Mouse (Mus musculus) intestine, embryonic 15.5 days (tissue): ENCODE results near the gene Fam208b. TPM values are rescaled to one million over a fixed set of nuclear protein-coding genes. Genes with fewer than 3 reads are reported as not detected.

Source experiments
- ATAC-seq: fragments of 200-750 bp; cut with Nextera tagmentation; 2 replicates; pipeline ENCODE4 v1.8.0; 2017; ENCODE audit warnings: moderate TSS enrichment, moderate library complexity
- H3K27ac ChIP-seq: fragments of 300-500 bp; sonication (generic); 2 replicates; pipeline ENCODE4 v1.5.1; 2015; ENCODE audit warnings: mild to moderate bottlenecking, inconsistent platforms
- H3K27me3 ChIP-seq: fragments of 300-500 bp; sonication (generic); replicated peaks from 2 replicates; pipeline ENCODE4 v1.6.1; 2015; ENCODE audit warnings: inconsistent platforms
- H3K36me3 ChIP-seq: fragments of 300-500 bp; sonication (generic); 2 replicates; pipeline ENCODE4 v1.6.1; 2015; ENCODE audit warnings: inconsistent platforms
- H3K4me1 ChIP-seq: fragments of 300-500 bp; sonication (generic); replicated peaks from 2 replicates; pipeline ENCODE4 v1.6.1; 2015; ENCODE audit warnings: inconsistent platforms
- H3K4me2 ChIP-seq: fragments of 300-500 bp; sonication (generic); replicated peaks from 2 replicates; pipeline ENCODE4 v1.6.1; 2015; ENCODE audit warnings: mild to moderate bottlenecking, inconsistent platforms
- H3K4me3 ChIP-seq: fragments of 300-500 bp; sonication (generic); replicated peaks from 2 replicates; pipeline ENCODE4 v1.5.1; 2015; ENCODE audit warnings: inconsistent platforms
- H3K9ac ChIP-seq: fragments of 300-500 bp; sonication (generic); 2 replicates; pipeline ENCODE4 v1.6.1; 2015; ENCODE audit warnings: inconsistent platforms
- H3K9me3 ChIP-seq: fragments of 300-500 bp; sonication (generic); 2 replicates; pipeline ENCODE4 v1.6.1; 2016; ENCODE audit warnings: inconsistent platforms
- WGBS: fragments of 180-500 bp; shearing (Covaris S2); methylation state at CpG from one replicate; pipeline ENCODE4 v1.1.7; 2015; 5-methylcytosine and 5-hydroxymethylcytosine counted together
- polyA plus RNA-seq: library from polyadenylated mRNA; unstranded; fragments of >200 nt; fragmentation: Nextera tagmentation; extraction: Ambion mirVana; gene quantifications from 2 replicates; pipeline ENCODE4 v1.2.1, GENCODE M21; 2015

Gene Fam208b
- 8.6 and 12.7 TPM in 2 replicates for polyA plus RNA-seq

DNA sequence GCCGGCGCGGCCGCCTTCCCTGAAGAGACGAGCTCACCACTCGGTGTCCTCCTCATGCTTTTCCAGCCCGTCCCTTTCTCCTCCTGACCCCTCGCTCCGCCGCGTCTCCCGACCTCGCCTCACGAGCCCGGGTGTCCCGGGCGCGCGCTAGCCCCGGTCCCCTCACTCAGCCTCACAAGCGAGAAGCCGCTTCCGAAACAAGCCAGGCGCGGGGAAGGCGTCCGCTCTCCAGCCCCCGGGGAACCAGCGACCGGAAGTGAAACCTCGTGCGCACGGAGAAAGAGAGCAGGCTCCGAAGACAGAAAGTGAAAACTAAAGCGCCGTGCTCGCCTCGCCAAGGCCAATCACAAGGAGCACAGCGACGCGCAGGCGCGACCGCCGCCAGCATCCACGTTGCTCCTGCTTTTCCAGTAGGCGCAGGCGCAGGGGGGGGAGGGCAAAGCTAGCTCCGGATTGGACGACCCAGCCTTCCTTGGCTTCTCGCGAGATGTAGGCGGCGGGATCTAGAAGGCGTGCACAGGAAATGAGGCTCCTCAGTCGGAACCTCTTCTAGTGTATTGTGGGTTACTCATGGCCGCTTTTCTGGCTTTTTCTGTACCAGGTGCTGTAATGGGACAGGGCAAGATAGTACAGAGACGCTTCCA lies at the start of gene Fam208b:
Gene Fam208b, minus strand, starts transcription at position 314 of the 644 bp plus-strand sequence.
- no peaks in the 10 kb centered on the region for H3K9me3 ChIP-seq
- H3K27me3 ChIP-seq: no peaks in the 10 kb centered on the region
- under 1% methylated on average over 58 of the region's 58 CpGs for WGBS
- H3K4me3 ChIP-seq: peak within 1 kb of the TSS; percentile 92
- H3K27ac ChIP-seq: peak within 1 kb of the TSS; percentile 94
- H3K9ac ChIP-seq: peak within 1 kb of the TSS; percentile 75
- peak; percentile 100 for ATAC-seq
- no peaks in the 10 kb centered on the region for H3K36me3 ChIP-seq
- H3K4me1 ChIP-seq: no peaks in the 10 kb centered on the region
- H3K4me2 ChIP-seq: peak within 1 kb of the TSS; percentile 58

DNA sequence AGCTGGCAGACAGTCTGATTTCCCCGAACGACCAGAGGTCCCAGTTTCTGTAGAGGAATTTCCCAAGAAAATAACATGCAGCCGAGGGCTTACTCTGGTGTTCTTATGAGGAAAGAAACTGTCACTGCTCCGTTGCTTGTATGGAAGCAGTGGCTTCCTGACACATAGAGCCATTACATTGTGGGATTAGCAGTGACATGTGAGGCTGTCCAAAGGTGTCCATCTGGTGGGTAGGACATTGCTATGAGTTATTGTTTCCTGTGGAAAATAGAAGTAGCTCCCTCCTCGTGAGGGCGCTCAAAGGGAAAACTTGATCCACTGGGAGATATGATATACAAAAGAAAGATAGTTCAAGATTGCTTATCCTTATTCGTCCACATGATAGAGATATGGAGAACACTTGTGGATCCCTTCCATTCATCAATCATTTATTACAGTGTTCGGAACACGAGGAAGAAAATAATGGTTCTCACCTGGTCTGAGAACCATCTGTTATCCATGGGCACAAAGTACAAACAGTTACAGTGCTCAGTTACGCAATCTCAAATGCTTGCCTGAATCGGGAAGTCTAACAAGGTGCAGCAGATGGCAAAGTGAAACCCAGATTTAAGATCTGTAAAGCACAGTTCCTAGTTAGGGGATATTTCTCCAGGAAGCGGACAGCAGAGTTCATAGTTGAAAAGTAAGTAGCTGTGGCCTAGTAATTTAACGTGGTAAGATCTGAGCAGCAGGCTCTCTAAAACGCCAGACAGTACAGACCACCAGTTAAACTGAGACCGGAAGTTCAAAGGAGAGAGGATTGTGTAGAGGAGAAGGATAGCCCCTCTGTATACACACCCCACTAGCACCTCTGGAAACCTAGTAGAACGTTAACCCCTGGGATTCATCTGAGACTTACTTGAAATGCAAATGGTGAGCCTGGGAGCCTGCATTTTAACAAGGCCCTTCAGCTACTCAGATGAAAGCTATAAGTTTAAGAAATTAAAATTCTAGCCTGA lies 48.6 kb upstream of the Fam208b start:
- no peak overlapping the region for H3K9ac ChIP-seq

DNA sequence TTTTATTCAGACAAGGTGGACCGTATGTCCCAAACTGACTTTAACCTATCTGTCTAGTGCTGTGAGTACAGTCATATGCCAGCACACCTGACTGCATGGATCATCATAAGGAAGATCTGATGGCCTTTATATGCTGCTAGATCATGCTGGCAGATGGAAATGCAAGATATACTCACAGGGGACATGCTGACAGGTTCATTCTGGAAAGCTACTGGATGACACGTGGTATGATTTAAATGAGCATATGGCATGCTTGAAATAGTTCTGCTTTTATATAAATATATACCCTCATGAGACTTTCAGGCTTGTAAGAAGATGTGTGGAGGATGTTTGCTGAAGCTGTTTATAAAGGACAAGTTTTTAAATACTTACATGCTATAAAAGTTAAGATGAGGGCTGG lies 43.5 kb upstream of the Fam208b start:
- no peak overlapping the region for H3K4me2 ChIP-seq

More for the DNA sequence above, 48.6 kb upstream of the Fam208b start:
- Histone ChIP-seq H3K27ac (peak overlapping the region; percentile 60), H3K36me3 (no peaks in the 10 kb centered on the region), H3K9me3 (no peaks in the 10 kb centered on the region), H3K4me2 (peak overlapping the region; percentile 26; the same call in 1 of the 2 replicates), H3K4me1 (no peaks in the 10 kb centered on the region), H3K27me3 (no peaks in the 10 kb centered on the region), H3K4me3 (no peak overlapping the region)
- WGBS: 48% methylated on average over 16 of the region's 16 CpGs
- ATAC-seq: peak; percentile 94

DNA sequence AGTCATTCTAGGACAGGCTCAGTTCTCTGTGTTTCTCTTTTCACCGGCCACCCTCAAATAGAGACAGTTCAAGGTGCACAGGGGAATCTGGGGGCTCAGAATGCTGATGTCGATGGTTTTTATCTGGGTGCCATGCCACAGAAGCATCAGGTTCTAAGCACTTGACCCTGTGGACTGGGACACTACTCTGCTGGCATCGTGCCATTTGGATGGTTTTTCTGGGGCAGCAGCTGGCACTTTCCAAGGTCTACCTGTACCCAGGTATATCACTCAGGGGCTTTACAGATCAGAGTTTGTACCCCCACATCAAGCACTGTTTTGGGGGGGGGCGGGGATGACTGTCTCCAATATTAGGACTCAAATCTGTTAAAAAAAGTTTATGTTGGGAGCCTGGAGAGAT lies 39.7 kb upstream of the Fam208b start:
- 92% methylated on average over 4 of the region's 4 CpGs for WGBS
- Histone ChIP-seq H3K4me1 (no peaks in the 10 kb centered on the region), H3K4me3 (no peak overlapping the region), H3K4me2 (no peak overlapping the region), H3K9me3 (no peaks in the 10 kb centered on the region), H3K27me3 (no peaks in the 10 kb centered on the region), H3K9ac (no peak overlapping the region), H3K27ac (no peak overlapping the region), H3K36me3 (no peaks in the 10 kb centered on the region)
- no peak for ATAC-seq

More for the DNA sequence above, 43.5 kb upstream of the Fam208b start:
- Histone ChIP-seq H3K4me3 (no peak overlapping the region), H3K9ac (no peak overlapping the region), H3K9me3 (no peaks in the 10 kb centered on the region), H3K27ac (no peak overlapping the region), H3K4me1 (no peaks in the 10 kb centered on the region), H3K27me3 (no peaks in the 10 kb centered on the region), H3K36me3 (no peaks in the 10 kb centered on the region)
- WGBS: 79% methylated on average over 2 of the region's 2 CpGs
- no peak for ATAC-seq

DNA sequence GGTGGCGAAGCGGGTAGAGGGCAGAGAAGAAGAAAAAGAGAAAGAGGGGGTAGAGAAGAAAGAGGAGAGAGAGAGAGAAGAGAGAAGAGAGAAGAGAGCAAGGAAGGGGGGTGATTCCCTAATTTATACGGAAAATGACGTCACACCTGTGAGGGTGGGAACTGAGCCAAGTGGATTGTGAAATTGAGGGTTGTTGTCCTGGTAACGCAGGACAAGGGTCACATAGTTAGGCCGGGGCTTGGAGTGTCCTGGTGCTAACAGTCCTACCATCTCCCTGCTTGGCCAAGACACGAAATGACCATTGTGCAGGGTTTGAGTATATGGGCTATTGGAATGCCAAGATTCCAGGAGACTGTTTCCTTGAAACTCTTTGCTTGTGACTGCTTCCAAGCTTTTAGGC lies 35.7 kb upstream of the Fam208b start:
- Histone ChIP-seq H3K36me3 (no peaks in the 10 kb centered on the region), H3K9ac (no peak overlapping the region), H3K4me1 (no peaks in the 10 kb centered on the region), H3K9me3 (no peaks in the 10 kb centered on the region), H3K4me3 (no peak overlapping the region), H3K27me3 (no peaks in the 10 kb centered on the region), H3K4me2 (no peak overlapping the region), H3K27ac (no peak overlapping the region)
- WGBS: 76% methylated on average over 7 of the region's 7 CpGs
- ATAC-seq: peak; percentile 29

DNA sequence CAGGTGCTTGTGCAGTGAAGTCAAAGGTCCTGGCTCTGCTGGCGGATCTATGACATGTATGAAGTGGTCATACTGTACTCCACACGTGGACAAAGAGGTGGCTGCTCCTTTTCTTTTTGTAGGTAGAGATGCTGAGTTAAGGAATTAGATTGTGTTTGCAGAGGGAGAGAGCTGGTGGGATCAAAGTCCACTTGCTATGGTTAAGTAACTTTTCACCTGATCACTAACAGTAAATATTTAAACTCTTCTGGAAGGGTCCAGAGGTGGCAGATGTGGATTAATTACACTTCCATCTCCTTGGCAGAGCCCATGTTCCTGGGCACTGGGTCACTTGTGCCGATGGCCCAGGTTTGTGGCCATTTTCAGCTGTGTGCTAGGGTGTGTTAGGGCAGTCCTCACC lies 35.0 kb upstream of the Fam208b start:
- Histone ChIP-seq H3K4me3 (no peak overlapping the region), H3K4me1 (no peaks in the 10 kb centered on the region), H3K9me3 (no peaks in the 10 kb centered on the region), H3K4me2 (0 out of 2 replicates have a peak overlapping the region, but pooled peaks have one; percentile 17), H3K27me3 (no peaks in the 10 kb centered on the region), H3K36me3 (no peaks in the 10 kb centered on the region), H3K27ac (peak overlapping the region; percentile 13; the same call in 1 of the 2 replicates), H3K9ac (no peak overlapping the region)
- 59% methylated on average over 3 of the region's 3 CpGs for WGBS
- ATAC-seq: peak; percentile 74

DNA sequence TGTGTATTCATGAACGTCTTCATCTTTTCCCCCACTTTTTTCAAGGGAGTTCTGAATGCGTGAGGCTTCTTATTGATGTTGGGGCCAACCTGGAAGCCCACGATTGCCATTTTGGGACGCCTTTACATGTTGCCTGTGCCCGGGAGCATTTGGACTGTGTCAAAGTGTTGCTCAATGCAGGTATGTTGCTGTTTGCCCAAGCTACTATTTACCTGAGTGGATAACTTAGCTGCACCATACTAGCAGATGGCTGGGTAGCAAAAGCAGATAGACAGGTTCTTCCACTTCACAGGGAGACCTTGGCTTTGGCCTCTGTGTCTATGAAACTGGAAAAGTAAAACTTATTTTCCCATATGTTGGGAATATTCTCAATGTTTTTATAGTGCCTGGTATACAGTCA lies 34.0 kb upstream of the Fam208b start:
- no peak overlapping the region for H3K9ac ChIP-seq
- ATAC-seq: peak; percentile 73
- no peaks in the 10 kb centered on the region for H3K36me3 ChIP-seq
- H3K9me3 ChIP-seq: no peaks in the 10 kb centered on the region
- H3K4me1 ChIP-seq: no peaks in the 10 kb centered on the region
- 76% methylated on average over 5 of the region's 5 CpGs for WGBS
- no peak overlapping the region for H3K4me2 ChIP-seq
- no peak overlapping the region for H3K4me3 ChIP-seq
- H3K27ac ChIP-seq: no peak overlapping the region
- no peaks in the 10 kb centered on the region for H3K27me3 ChIP-seq

DNA sequence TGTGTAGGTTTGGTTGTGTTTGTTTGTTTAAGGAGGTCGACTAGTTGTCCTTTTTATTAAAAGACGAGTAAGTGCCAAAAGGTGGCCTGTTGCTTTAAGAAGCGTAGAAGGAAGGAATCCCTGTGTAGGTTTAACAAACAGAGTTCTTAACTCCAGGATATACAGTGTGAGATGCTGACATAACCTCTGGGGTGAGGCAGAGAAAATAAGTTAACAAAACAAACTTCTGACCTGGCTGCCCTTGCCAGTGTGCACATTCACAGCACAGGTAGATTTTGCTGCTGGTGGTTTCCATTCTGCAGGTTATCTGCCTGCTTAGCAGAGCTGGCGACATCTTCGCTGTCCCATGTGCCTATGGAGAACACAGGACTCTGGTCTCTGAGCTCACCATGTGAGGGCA lies 31.6 kb upstream of the Fam208b start:
- WGBS: 78% methylated on average over 5 of the region's 5 CpGs
- ATAC-seq: no peak
- H3K9ac ChIP-seq: no peak overlapping the region
- H3K27me3 ChIP-seq: no peaks in the 10 kb centered on the region
- no peaks in the 10 kb centered on the region for H3K9me3 ChIP-seq
- H3K4me1 ChIP-seq: no peaks in the 10 kb centered on the region
- no peak overlapping the region for H3K4me3 ChIP-seq
- H3K27ac ChIP-seq: no peak overlapping the region
- no peaks in the 10 kb centered on the region for H3K36me3 ChIP-seq
- H3K4me2 ChIP-seq: no peak overlapping the region

DNA sequence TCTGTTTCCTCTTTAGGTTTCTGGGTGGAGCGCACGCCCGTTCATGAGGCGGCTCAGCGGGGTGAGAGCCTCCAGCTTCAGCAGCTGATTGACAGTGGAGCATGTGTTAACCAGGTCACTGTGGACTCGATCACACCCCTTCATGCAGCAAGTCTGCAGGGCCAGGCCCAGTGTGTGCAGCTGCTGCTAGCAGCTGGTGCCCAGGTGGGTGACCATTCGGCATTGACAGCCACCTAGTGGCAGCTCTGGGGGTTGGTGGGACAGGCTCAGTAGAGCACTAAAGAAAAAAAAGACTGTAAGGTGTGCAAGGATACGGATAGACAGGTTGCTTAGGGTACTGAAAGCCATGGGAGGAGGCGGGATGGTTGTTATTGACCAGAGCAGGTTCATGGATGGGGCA lies 31.1 kb upstream of the Fam208b start:
- 76% methylated on average over 9 of the region's 9 CpGs for WGBS
- no peaks in the 10 kb centered on the region for H3K36me3 ChIP-seq
- no peaks in the 10 kb centered on the region for H3K27me3 ChIP-seq
- no peak overlapping the region for H3K27ac ChIP-seq
- H3K9ac ChIP-seq: no peak overlapping the region
- H3K4me1 ChIP-seq: no peaks in the 10 kb centered on the region
- H3K4me3 ChIP-seq: no peak overlapping the region
- no peaks in the 10 kb centered on the region for H3K9me3 ChIP-seq
- peak; percentile 49 for ATAC-seq
- H3K4me2 ChIP-seq: no peak overlapping the region

DNA sequence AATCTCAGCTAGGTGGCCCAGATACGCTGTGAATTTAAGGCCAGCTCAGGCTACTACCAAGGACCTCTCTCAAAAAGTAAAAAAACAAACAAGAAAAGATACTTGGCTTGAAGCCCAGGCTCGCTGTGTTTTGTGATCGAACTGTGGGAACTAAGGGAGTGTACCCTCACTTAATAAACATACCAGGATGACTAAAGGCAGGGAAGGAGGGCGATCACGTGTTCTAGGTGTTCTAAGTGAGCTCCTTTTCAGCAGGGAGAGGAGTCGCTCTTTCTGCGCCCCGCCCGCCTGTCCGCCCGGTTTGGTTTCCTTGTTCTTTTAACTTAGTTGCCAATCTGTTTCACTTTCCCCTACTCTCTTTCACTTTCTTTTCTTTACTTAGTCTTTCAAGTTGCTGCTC lies 25.9 kb upstream of the Fam208b start:
- WGBS: 42% methylated on average over 11 of the region's 11 CpGs
- H3K27ac ChIP-seq: no peak overlapping the region
- ATAC-seq: peak; percentile 65
- H3K36me3 ChIP-seq: no peaks in the 10 kb centered on the region
- no peak overlapping the region for H3K4me3 ChIP-seq
- H3K27me3 ChIP-seq: no peaks in the 10 kb centered on the region
- peaks cover 4% of the 10 kb centered on the region; the same call in 1 of the 2 replicates for H3K4me1 ChIP-seq
- no peaks in the 10 kb centered on the region for H3K9me3 ChIP-seq
- no peak overlapping the region for H3K9ac ChIP-seq
- peak overlapping the region; percentile 30 for H3K4me2 ChIP-seq

DNA sequence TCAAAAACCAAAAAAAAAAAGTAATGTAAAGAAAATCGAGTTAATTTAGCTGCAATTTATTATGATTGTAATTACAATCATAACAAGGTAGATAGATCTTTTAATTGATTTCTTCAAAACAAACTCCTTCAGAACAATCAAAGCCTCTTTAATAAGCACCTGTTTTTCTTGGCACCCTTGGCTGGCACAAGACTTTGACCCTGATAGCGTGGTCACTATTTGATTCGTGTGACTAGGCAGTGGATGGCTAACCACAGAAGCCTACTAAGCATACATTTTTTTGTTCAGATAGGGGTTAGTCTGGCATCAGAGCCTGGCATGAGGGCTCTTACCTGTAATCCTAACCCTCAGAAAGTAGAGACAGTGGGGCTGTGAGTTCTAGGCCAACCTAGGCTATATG lies 24.2 kb upstream of the Fam208b start:
- ATAC-seq: no peak
- H3K4me2 ChIP-seq: no peak overlapping the region
- no peaks in the 10 kb centered on the region for H3K27me3 ChIP-seq
- no peaks in the 10 kb centered on the region for H3K9me3 ChIP-seq
- H3K9ac ChIP-seq: no peak overlapping the region
- no peaks in the 10 kb centered on the region for H3K36me3 ChIP-seq
- no peak overlapping the region for H3K4me3 ChIP-seq
- WGBS: 95% methylated on average over 3 of the region's 3 CpGs
- peaks cover 4% of the 10 kb centered on the region; the same call in 1 of the 2 replicates for H3K4me1 ChIP-seq
- no peak overlapping the region for H3K27ac ChIP-seq
